Comparison of ENCODE assay signal across 8 mouse cellular contexts in genomic region chr8:91488086-91488783, GRCm38 (mm10).
DNase-seq lines count a peak whose midpoint lies in the region; ATAC-seq and TF ChIP-seq lines count a peak whose summit lies in the region.
"Had no signal": no experiment of that assay in that cellular context is flagged by ENCODE, and none has a peak within 500 bp of the region (broad histone marks: within the 10 kb centered on the region; RNA-seq: fewer than 3 reads in every experiment).

No protein-coding gene starts in this region.

- no peaks in the 10 kb centered on the region for H3K27me3 ChIP-seq in E14TG2a.4 (ENCODE audit: insufficient read depth, low read length)
- H3K27me3 ChIP-seq in lung, embryonic 14.5 days (ENCODE audit: insufficient read depth, low read length), result no peaks in the 10 kb centered on the region
- H3K27me3 ChIP-seq: liver, embryonic 15.5 days had no signal

- H3K36me3 ChIP-seq in E14TG2a.4 (ENCODE audit: insufficient read depth, low read length), result peaks cover 12% of the 10 kb centered on the region; the same call in 1 of the 2 replicates
- no peaks in the 10 kb centered on the region; the same call in 1 of the 2 replicates for H3K36me3 ChIP-seq in lung, embryonic 14.5 days (ENCODE audit: insufficient read depth)
- H3K36me3 ChIP-seq: liver, embryonic 15.5 days had no signal

- H3K4me3 ChIP-seq in E14TG2a.4 (replicated peaks; ENCODE audit: low read length), result no peak overlapping the region
- no peak overlapping the region for H3K4me3 ChIP-seq in lung, embryonic 14.5 days (ENCODE audit: low read depth, low read length)
- H3K4me3 ChIP-seq: liver, embryonic 15.5 days had no signal

- intact Hi-C loops in gastrocnemius, postnatal 14 days (cut with DNase I; ENCODE audit: low total_unique reads), result no loop called here

- no peak overlapping the region for H3K4me2 ChIP-seq in lung, embryonic 14.5 days
- H3K4me2 ChIP-seq: liver, embryonic 15.5 days had no signal

- 64% methylated on average over 13 of the region's 13 CpGs for WGBS in large intestine, adult 2 months
- 47% methylated on average over 13 of the region's 13 CpGs for WGBS in lung, embryonic 14.5 days

- peaks cover 27% of the 10 kb centered on the region for H3K4me1 ChIP-seq in E14TG2a.4 (replicated peaks; ENCODE audit: low read depth, low read length)
- H3K4me1 ChIP-seq in lung, embryonic 14.5 days (ENCODE audit: insufficient read depth), result peaks cover 13% of the 10 kb centered on the region
- H3K4me1 ChIP-seq: liver, embryonic 15.5 days had no signal

- peak; percentile 75 for DNase-seq in R1 (ENCODE audit: low read depth, low spot score)
- DNase-seq in cerebellum, postnatal 14 days, result peak; percentile 85 to 88
- DNase-seq in gastrocnemius, postnatal 14 days, result peak; percentile 48
- DNase-seq in large intestine, adult 2 months (ENCODE audit: low read depth, low spot score), result peak; percentile 68
- peak; percentile 94 for DNase-seq in lung, embryonic 14.5 days
- peak; percentile 62 for DNase-seq in right cerebral cortex, postnatal 14 days

- peak; percentile 59 for TF ChIP-seq CTCF in E14TG2a.4 (conservative IDR thresholded peaks at IDR 0.05; ENCODE audit: low read length)
- TF ChIP-seq CTCF in lung, embryonic 14.5 days (IDR thresholded peaks at IDR 0.05; ENCODE audit: low read depth), result peak; percentile 90

- peak; percentile 69 for ATAC-seq in lung, embryonic 14.5 days (ENCODE audit: insufficient read depth)

- H3K9ac ChIP-seq in lung, embryonic 14.5 days, result no peak overlapping the region
- H3K9ac ChIP-seq: liver, embryonic 15.5 days had no signal

- H3K9me3 ChIP-seq in E14TG2a.4 (ENCODE audit: low read length), result no peaks in the 10 kb centered on the region
- H3K9me3 ChIP-seq in lung, embryonic 14.5 days (ENCODE audit: low read depth, low read length), result no peaks in the 10 kb centered on the region
- H3K9me3 ChIP-seq: liver, embryonic 15.5 days had no signal

- 0 out of 2 replicates have a peak overlapping the region, but pooled peaks have one; percentile 3 for H3K27ac ChIP-seq in lung, embryonic 14.5 days (ENCODE audit: low read depth)
- H3K27ac ChIP-seq: liver, embryonic 15.5 days had no signal
